Mouse (Mus musculus) Patski (cell line): ENCODE data around the gene Otog. TPM values are rescaled to one million over a fixed set of nuclear protein-coding genes. Genes with fewer than 3 reads are reported as not detected.

Source experiments
- ATAC-seq: fragments of 100-300 bp; one replicate; pipeline ENCODE4 v1.8.0; 2021
- CTCF ChIA-PET: fragments of 350-600 bp; sonication (Branson Sonifier 250); formaldehyde crosslinking; loops from one replicate; lab custom pipeline; 2022; ENCODE audit warnings: inconsistent platforms; lab: Charles Lee
- POLR2A ChIA-PET: fragments of 350-600 bp; sonication (Branson Sonifier 250); formaldehyde crosslinking; loops from one replicate; lab custom pipeline; 2022; ENCODE audit warnings: antibody characterized with exemption, inconsistent platforms; lab: Charles Lee
- DNase-seq: peaks from one replicate; pipeline ENCODE4 v3.0.0-alpha.2; 2011; ENCODE audit warnings: low read depth, low spot score
- H3K27me3 ChIP-seq: fragments of 371-371 bp; one replicate; pipeline ENCODE4 v1.5.1; 2021
- CTCF ChIP-seq: fragments of 100-300 bp; IDR thresholded peaks from one replicate; pipeline ENCODE4 v1.5.1; 2021
- in situ Hi-C: fragments of 300-500 bp; cut with MboI; formaldehyde crosslinking; loops from 3 replicates; pipeline ENCODE4 v1.11.1; 2018; ENCODE audit warnings: low pct_unique_long_range_greater_than_20kb, mixed read lengths
- polyA plus RNA-seq: library from polyadenylated mRNA; unstranded; gene quantifications from one replicate; pipeline ENCODE4 v1.2.3, GENCODE M21; 2021

Gene Otog
- polyA plus RNA-seq, 1 experiment from 2014 or later: not detected

GRCm38 (mm10) chr7:46280896-46281295, 40.1 kb downstream of the Otog start:
- in situ Hi-C loops: loop anchor here (5.0 to 10.0 kb wide), 2 partner anchors 101 to 324 kb away; no protein-coding TSS in a partner anchor
- ChIA-PET CTCF (no interaction called here), POLR2A (no interaction called here)
- ATAC-seq: no peak
- peaks cover 12% of the 10 kb centered on the region for H3K27me3 ChIP-seq
- DNase-seq: no peak
- TF ChIP-seq CTCF: no peak

- ChIA-PET POLR2A (no interaction called here), CTCF (no interaction called here)
- no peak for TF ChIP-seq CTCF
- peaks cover 12% of the 10 kb centered on the region for H3K27me3 ChIP-seq
- DNase-seq (no peak), ATAC-seq (peak; percentile 15)
- in situ Hi-C loops: loop anchor here (5.0 to 10.0 kb wide), 2 partner anchors 100 to 323 kb away; no protein-coding TSS in a partner anchor
These were observed 41.5 kb downstream of the Otog start for GRCm38 (mm10) chr7:46282276-46282675.

GRCm38 (mm10) chr7:46283681-46284080, 42.9 kb downstream of the Otog start:
- in situ Hi-C loops: loop anchor here (5.0 to 10.0 kb wide), 2 partner anchors 99 to 321 kb away; no protein-coding TSS in a partner anchor
- CTCF ChIA-PET: no interaction called here
- no peak for ATAC-seq
- no peak for DNase-seq
- no peak for TF ChIP-seq CTCF
- H3K27me3 ChIP-seq: peaks cover 18% of the 10 kb centered on the region
- POLR2A ChIA-PET: no interaction called here

- CTCF ChIA-PET: no interaction called here
- POLR2A ChIA-PET: no interaction called here
- no peak for TF ChIP-seq CTCF
- DNase-seq (no peak), ATAC-seq (no peak)
- peaks cover 20% of the 10 kb centered on the region for H3K27me3 ChIP-seq
- in situ Hi-C loops: loop anchor here (10.0 kb wide), 1 partner anchor 320 kb away; no protein-coding TSS in a partner anchor
These were observed 44.5 kb downstream of the Otog start for GRCm38 (mm10) chr7:46285161-46285839.

- ChIA-PET POLR2A (no interaction called here), CTCF (interaction anchor here (1.0 kb wide), 1 partner anchor 21 kb away, joined by 3 read pairs; no protein-coding TSS in a partner anchor)
- ATAC-seq (no peak), DNase-seq (no peak)
- in situ Hi-C loops: loop anchor here (10.0 kb wide), 1 partner anchor 318 kb away; no protein-coding TSS in a partner anchor
- peaks cover 20% of the 10 kb centered on the region for H3K27me3 ChIP-seq
- no peak for TF ChIP-seq CTCF
These were observed 45.6 kb downstream of the Otog start for GRCm38 (mm10) chr7:46286391-46286790.

- TF ChIP-seq CTCF: no peak
- DNase-seq (no peak), ATAC-seq (no peak)
- peaks cover 25% of the 10 kb centered on the region for H3K27me3 ChIP-seq
- in situ Hi-C loops: loop anchor here (10.0 kb wide), 1 partner anchor 318 kb away; no protein-coding TSS in a partner anchor
- ChIA-PET POLR2A (no interaction called here), CTCF (interaction anchor here (1.0 kb wide), 1 partner anchor 20 kb away, joined by 3 read pairs; no protein-coding TSS in a partner anchor)
These were observed 46.3 kb downstream of the Otog start for GRCm38 (mm10) chr7:46287051-46287450.

GRCm38 (mm10) chr7:46296330-46296729, 55.5 kb downstream of the Otog start:
- DNase-seq (no peak), ATAC-seq (no peak)
- in situ Hi-C loops: no loop called here
- TF ChIP-seq CTCF: no peak
- POLR2A ChIA-PET: no interaction called here
- CTCF ChIA-PET: no interaction called here
- H3K27me3 ChIP-seq: peaks cover 27% of the 10 kb centered on the region

- no peak for TF ChIP-seq CTCF
- CTCF ChIA-PET: no interaction called here
- DNase-seq (no peak), ATAC-seq (no peak)
- in situ Hi-C loops: no loop called here
- POLR2A ChIA-PET: no interaction called here
- peaks cover 16% of the 10 kb centered on the region for H3K27me3 ChIP-seq
These were observed 60.3 kb downstream of the Otog start for GRCm38 (mm10) chr7:46301031-46301632.

GRCm38 (mm10) chr7:46313486-46313885, 72.7 kb downstream of the Otog start:
- ChIA-PET POLR2A (no interaction called here), CTCF (no interaction called here)
- no peaks in the 10 kb centered on the region for H3K27me3 ChIP-seq
- no peak for DNase-seq
- in situ Hi-C loops: no loop called here
- no peak for TF ChIP-seq CTCF
- no peak for ATAC-seq

GRCm38 (mm10) chr7:46314220-46315009, 73.6 kb downstream of the Otog start:
- POLR2A ChIA-PET: no interaction called here
- in situ Hi-C loops: no loop called here
- DNase-seq: no peak
- CTCF ChIA-PET: no interaction called here
- no peaks in the 10 kb centered on the region for H3K27me3 ChIP-seq
- no peak for ATAC-seq
- TF ChIP-seq CTCF: no peak
